Mouse (Mus musculus): ENCODE data around the gene Srd5a2. TPM values are rescaled to one million over a fixed set of nuclear protein-coding genes. Genes with fewer than 3 reads are reported as not detected.

Srd5a2 gene
- polyA plus RNA-seq, 1 experiment = not detected

GRCm38 (mm10) chr17:74007001-74007400, 40.7 kb downstream of the Srd5a2 start:
- no peaks in the 10 kb centered on the region for H3K79me2 ChIP-seq (ENCODE audit: control insufficient read depth, insufficient read depth)
- no peak overlapping the region for H3ac ChIP-seq (ENCODE audit: control insufficient read depth, insufficient read length)
- no peak for TF ChIP-seq E2F4 (IDR thresholded peaks at IDR 0.05; ENCODE audit: insufficient read depth)
- no peak for TF ChIP-seq POLR2AphosphoS2 (IDR thresholded peaks at IDR 0.05; ENCODE audit: insufficient read length, low read depth)
- TF ChIP-seq SRF (IDR thresholded peaks at IDR 0.05; ENCODE audit: control insufficient read depth, insufficient read length, low read depth) = no peak
- TF ChIP-seq POLR2A (IDR thresholded peaks at IDR 0.05; ENCODE audit: insufficient read length, low read depth) = no peak
- TF ChIP-seq USF1 (IDR thresholded peaks at IDR 0.05; ENCODE audit: low read depth) = no peak
- no peak for TF ChIP-seq MAX (IDR thresholded peaks at IDR 0.05; ENCODE audit: low read depth)
- TF ChIP-seq MYOD1 (IDR thresholded peaks at IDR 0.05; ENCODE audit: control insufficient read depth in 1 of 3, insufficient read length in 2 of 3, low read depth in 2 of 3) = no peak
- no peak for TF ChIP-seq MYOG (IDR thresholded peaks at IDR 0.05; ENCODE audit: control insufficient read depth in 1 of 3, insufficient read depth in 1 of 3, insufficient read length in 2 of 3, low read depth in 2 of 3)
- TF ChIP-seq CEBPB (IDR thresholded peaks at IDR 0.05; ENCODE audit: insufficient read depth, poor library complexity, severe bottlenecking) = no peak
- no peak for TF ChIP-seq REST (IDR thresholded peaks at IDR 0.05; ENCODE audit: insufficient read depth, insufficient read length)
- no peak for TF ChIP-seq TCF12 (IDR thresholded peaks at IDR 0.05; ENCODE audit: insufficient read depth, poor library complexity, severe bottlenecking)
- TF ChIP-seq TCF3 (IDR thresholded peaks at IDR 0.05; ENCODE audit: insufficient read length, low read depth) = no peak

GRCm38 (mm10) chr17:74002396-74002795, 45.3 kb downstream of the Srd5a2 start:
- Histone ChIP-seq H3K79me2 (ENCODE audit: control insufficient read depth, insufficient read depth) (no peaks in the 10 kb centered on the region), H3K4me2 (ENCODE audit: low read depth) (no peak overlapping the region), H3K4me3 (no peak overlapping the region), H3K36me3 (ENCODE audit: control insufficient read depth, insufficient read depth) (no peaks in the 10 kb centered on the region), H3ac (ENCODE audit: control insufficient read depth, insufficient read length) (no peak overlapping the region), H3K27me3 (ENCODE audit: control insufficient read depth, insufficient read depth, insufficient read length) (no peaks in the 10 kb centered on the region)
- TF ChIP-seq CEBPB (IDR thresholded peaks at IDR 0.05; ENCODE audit: insufficient read depth, poor library complexity, severe bottlenecking) = no peak
- TF ChIP-seq TCF12 (IDR thresholded peaks at IDR 0.05; ENCODE audit: insufficient read depth, poor library complexity, severe bottlenecking) = no peak
- no peak for TF ChIP-seq MYOG (IDR thresholded peaks at IDR 0.05; ENCODE audit: control insufficient read depth in 1 of 3, insufficient read depth in 1 of 3, insufficient read length in 2 of 3, low read depth in 2 of 3)
- TF ChIP-seq POLR2A (IDR thresholded peaks at IDR 0.05; ENCODE audit: insufficient read length, low read depth) = no peak
- TF ChIP-seq E2F4 (IDR thresholded peaks at IDR 0.05; ENCODE audit: insufficient read depth) = no peak
- TF ChIP-seq MAX (IDR thresholded peaks at IDR 0.05; ENCODE audit: low read depth) = no peak
- TF ChIP-seq POLR2AphosphoS2 (IDR thresholded peaks at IDR 0.05; ENCODE audit: insufficient read length, low read depth) = no peak
- no peak for TF ChIP-seq USF1 (IDR thresholded peaks at IDR 0.05; ENCODE audit: low read depth)

More at GRCm38 (mm10) chr17:74007001-74007400, 40.7 kb downstream of the Srd5a2 start:
- H3K27me3 ChIP-seq (ENCODE audit: control insufficient read depth, insufficient read depth, insufficient read length) = no peaks in the 10 kb centered on the region
- no peak overlapping the region for H3K4me2 ChIP-seq (ENCODE audit: low read depth)
- no peak overlapping the region for H3K4me3 ChIP-seq
- H3K36me3 ChIP-seq (ENCODE audit: control insufficient read depth, insufficient read depth) = no peaks in the 10 kb centered on the region

DNA sequence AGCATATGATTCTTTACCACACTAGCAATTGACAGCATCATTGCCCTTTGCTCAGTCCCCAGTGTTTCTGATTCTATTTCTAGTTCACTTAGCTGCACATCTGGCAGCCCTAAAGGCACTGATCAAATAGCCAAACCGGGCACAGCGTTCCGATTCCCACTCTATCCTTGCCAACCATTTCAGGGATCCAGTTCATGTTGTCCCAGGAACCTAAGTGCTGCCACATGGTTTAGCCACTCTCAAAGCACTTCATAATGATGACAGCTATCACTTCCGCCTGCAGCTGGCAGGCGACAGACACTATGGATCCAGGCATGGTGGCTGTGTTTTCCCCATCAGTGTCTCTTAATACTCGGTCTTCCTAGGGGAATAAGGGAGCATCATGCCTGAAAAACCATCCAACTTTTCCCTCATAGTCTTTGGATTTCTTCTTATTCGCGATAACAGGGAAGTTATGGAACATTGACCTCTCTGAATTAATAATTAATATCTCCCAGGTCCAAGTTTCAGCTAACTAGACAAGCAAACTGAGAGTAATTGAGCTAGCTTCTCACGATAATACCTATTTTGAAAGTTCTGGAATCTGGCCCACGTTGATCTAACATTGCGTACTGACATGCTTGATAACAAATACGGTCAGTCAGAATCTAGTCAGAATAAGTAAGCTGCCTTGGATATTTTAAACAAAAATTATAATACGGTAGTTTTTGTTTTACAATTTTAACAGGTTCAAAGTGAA, 51.6 kb downstream of the Srd5a2 start:
- H3K79me2 ChIP-seq (ENCODE audit: control insufficient read depth, insufficient read depth) = no peaks in the 10 kb centered on the region
- H3ac ChIP-seq (ENCODE audit: control insufficient read depth, insufficient read length) = no peak overlapping the region
- H3K4me2 ChIP-seq (ENCODE audit: low read depth) = no peak overlapping the region
- TF ChIP-seq MYOG (IDR thresholded peaks at IDR 0.05; ENCODE audit: control insufficient read depth in 1 of 3, insufficient read depth in 1 of 3, insufficient read length in 2 of 3, low read depth in 2 of 3) (no peak), USF1 (IDR thresholded peaks at IDR 0.05; ENCODE audit: low read depth) (no peak), TCF12 (IDR thresholded peaks at IDR 0.05; ENCODE audit: insufficient read depth, poor library complexity, severe bottlenecking) (no peak), SRF (IDR thresholded peaks at IDR 0.05; ENCODE audit: control insufficient read depth, insufficient read length, low read depth) (no peak), TCF3 (IDR thresholded peaks at IDR 0.05; ENCODE audit: insufficient read length, low read depth) (no peak), CEBPB (IDR thresholded peaks at IDR 0.05; ENCODE audit: insufficient read depth, poor library complexity, severe bottlenecking) (no peak)
- no peaks in the 10 kb centered on the region for H3K36me3 ChIP-seq (ENCODE audit: control insufficient read depth, insufficient read depth)
- H3K27me3 ChIP-seq (ENCODE audit: control insufficient read depth, insufficient read depth, insufficient read length) = no peaks in the 10 kb centered on the region
- H3K4me3 ChIP-seq = no peak overlapping the region

DNA sequence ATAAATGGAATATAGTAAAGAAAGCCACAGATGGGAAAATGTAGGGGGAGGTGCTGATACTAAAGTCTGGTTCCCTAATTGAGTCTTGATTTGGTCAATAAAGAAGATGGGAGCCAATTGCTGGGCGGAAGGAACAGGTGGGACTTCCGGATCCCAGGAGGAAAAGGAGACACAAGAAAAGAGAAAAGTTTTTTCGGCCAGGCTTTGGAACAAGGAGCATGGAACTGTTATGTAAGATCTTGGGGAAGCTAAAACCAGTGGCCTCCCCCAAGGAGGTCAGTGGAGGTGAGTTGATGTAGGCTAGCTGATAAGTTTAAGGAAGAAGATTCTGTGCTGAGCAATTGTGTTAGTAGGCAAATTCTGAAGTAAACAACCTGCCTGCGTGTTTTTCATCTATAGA, 56.5 kb downstream of the Srd5a2 start:
- no peaks in the 10 kb centered on the region for H3K27me3 ChIP-seq (ENCODE audit: control insufficient read depth, insufficient read depth, insufficient read length)

More for the DNA sequence above, 56.5 kb downstream of the Srd5a2 start:
- H3K4me2 ChIP-seq (ENCODE audit: low read depth) = no peak overlapping the region
- H3ac ChIP-seq (ENCODE audit: control insufficient read depth, insufficient read length) = no peak overlapping the region
- TF ChIP-seq MAX (IDR thresholded peaks at IDR 0.05; ENCODE audit: low read depth) (no peak), POLR2AphosphoS2 (IDR thresholded peaks at IDR 0.05; ENCODE audit: insufficient read length, low read depth) (no peak), POLR2A (IDR thresholded peaks at IDR 0.05; ENCODE audit: insufficient read length, low read depth) (no peak), MYOD1 (IDR thresholded peaks at IDR 0.05; ENCODE audit: control insufficient read depth in 1 of 3, insufficient read length in 2 of 3, low read depth in 2 of 3) (no peak), MYOG (IDR thresholded peaks at IDR 0.05; ENCODE audit: control insufficient read depth in 1 of 3, insufficient read depth in 1 of 3, insufficient read length in 2 of 3, low read depth in 2 of 3) (no peak), E2F4 (IDR thresholded peaks at IDR 0.05; ENCODE audit: insufficient read depth) (no peak), CEBPB (IDR thresholded peaks at IDR 0.05; ENCODE audit: insufficient read depth, poor library complexity, severe bottlenecking) (no peak), USF1 (IDR thresholded peaks at IDR 0.05; ENCODE audit: low read depth) (no peak), TCF12 (IDR thresholded peaks at IDR 0.05; ENCODE audit: insufficient read depth, poor library complexity, severe bottlenecking) (no peak)
- no peaks in the 10 kb centered on the region for H3K79me2 ChIP-seq (ENCODE audit: control insufficient read depth, insufficient read depth)
- H3K36me3 ChIP-seq (ENCODE audit: control insufficient read depth, insufficient read depth) = no peaks in the 10 kb centered on the region
- H3K4me3 ChIP-seq = no peak overlapping the region
